Mouse (Mus musculus) cerebellum, postnatal 25 days (tissue): Measurements from ENCODE around the gene Erap1.
"Not testable (repeated sequence)": the region's sequence is repeated elsewhere in the genome, so short reads cannot be mapped to it uniquely, and the experiment has no call there.

Experiments
- DNase-seq, 2 experiments: peaks; one replicate each; pipeline ENCODE4 v3.0.0; 2021; ENCODE audit warnings: mixed read lengths in 2 of 2

The Erap1 gene

DNA sequence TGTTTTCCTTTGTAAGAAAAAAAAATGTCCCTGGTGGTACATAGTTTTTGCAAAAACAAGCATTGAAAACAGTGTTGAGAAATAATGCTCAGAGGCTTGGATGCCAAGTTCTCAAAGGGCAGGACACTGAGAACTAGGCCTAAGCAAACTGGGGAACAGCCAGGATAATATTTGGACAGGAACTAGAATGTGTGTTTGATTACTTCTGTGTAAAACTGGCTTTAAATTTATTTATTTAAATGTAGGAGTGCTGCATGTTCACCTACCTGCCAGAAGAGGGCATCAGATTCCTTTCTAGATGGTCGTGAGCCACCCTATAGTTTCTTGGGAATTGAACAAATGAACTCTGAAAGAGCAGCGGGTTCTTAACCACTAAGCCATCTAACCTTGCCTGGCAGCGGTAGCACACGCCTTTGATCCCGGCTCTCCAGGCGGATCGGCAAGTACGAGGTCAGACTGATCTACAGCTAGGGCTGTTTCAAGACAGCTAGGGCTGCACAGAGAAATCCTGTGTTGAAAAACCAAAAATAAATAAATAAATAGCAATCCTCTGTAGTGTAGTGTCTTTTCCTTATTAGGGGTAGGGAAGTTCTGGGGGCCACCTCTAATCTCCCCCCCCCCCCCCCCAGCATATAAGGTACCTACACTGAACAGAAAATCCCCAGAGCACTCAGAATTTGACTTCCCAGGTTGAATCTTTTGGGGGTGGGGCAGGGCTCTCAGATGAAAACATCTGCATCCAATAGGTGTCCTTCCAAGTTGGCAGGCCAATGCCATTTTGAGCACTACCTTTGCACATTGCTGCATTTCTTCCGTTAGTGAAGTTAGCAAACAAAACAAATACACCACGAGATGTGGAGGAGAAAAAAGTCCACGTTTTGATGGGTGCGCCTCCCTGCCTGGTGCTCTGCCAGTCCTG lies at the start of gene Erap1:
Gene Erap1, plus strand, starts transcription at position 776 of the 919 bp plus-strand sequence.
- peak; percentile 45 to 50 for DNase-seq

DNA sequence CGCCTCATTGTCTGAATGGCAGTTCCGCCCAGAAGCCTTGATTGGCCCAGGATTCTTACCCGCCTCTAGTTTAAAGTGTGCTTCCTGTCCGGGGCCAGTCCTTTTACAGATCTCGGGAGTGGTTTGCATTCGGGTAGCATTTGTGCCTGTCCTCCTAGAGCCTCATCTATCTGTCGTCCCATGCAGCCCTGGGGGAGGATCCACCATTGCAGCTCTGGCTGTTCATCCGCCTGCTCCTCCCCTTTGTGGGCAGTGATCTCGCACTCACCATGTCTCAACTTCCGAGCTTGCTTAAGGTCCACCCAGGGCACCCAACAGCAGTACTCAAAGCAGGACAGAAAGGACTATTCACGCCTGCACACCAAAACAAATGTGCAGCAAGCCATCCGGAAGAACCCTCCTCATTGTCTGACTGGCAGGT lies 48.0 kb upstream of the Erap1 start:
- peak in 1 of 2 experiments; percentile 8 for DNase-seq

- not testable (repeated sequence) for DNase-seq
Observed at GRCm38 (mm10) chr13:74591828-74592227, 47.5 kb upstream of the Erap1 start.

- DNase-seq, result not testable (repeated sequence)
Observed at GRCm38 (mm10) chr13:74597022-74597421, 42.3 kb upstream of the Erap1 start.

DNA sequence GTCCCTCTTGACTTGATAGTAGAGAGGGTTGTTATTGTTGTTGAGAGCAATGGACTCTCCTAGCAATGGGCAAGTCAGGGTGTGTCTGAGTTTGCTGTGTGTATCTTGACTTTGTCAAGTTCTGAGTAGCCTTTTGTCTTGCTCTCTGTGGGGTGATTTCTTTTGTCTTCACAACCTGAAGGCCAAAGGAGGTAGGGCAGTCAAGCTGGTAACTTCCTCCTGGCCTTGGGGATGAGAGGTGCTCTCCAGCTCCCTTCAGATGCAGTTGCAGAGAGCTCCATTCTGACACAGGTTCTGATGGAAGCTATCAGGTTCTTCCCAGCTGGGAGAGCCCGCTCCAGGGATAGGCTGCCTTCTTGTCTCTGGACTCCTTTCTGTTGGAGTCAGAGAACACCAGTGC lies 37.6 kb upstream of the Erap1 start:
- not testable (repeated sequence) for DNase-seq

- DNase-seq, result peak; percentile 78 to 83
Observed at GRCm38 (mm10) chr13:74617163-74618019, 22.0 kb upstream of the Erap1 start.

GRCm38 (mm10) chr13:74632327-74632726 lies 7.0 kb upstream of the Erap1 start:
- DNase-seq, result no peak

DNA sequence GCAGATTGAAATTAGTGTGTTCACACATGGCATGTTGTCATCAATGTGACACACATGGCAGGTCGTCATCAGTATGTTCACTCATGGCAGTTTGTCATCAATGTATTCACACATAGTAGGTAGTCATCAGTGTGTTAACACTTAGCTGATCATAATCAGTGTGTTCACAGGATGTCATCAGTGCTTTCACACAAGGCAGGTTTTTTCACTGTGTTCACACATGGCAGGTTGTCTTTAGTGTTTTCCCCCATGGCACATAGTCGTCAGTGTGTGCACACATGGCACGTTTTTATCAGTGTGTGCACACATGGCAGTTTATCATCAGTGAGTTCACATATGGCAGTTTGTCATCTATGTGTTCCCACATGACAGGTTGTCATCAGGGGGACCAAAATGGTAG lies 6.5 kb upstream of the Erap1 start:
- no peak for DNase-seq

GRCm38 (mm10) chr13:74639712-74640522 lies 549 bp downstream of the Erap1 start:
- peak; percentile 89 to 92 for DNase-seq

DNA sequence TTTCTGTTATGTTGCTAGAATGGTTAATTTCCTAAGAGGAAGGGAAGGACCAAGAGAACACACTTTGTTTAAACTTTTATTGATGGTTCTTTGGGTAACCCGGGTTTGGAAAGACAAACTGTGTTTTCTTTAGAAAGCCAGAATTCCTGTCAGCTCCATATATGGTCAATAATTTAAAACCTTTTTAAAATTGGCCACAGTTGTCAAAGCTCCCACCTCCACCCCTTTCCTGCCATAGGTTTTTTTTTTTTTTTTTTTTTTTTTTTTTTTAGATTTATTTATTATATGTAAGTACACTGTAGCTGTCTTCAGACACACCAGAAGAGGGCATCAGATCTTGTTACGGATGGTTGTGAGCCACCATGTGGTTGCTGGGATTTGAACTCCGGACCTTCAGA lies 1.2 kb downstream of the Erap1 start:
- not testable (repeated sequence) for DNase-seq

- DNase-seq, result no peak
Observed at GRCm38 (mm10) chr13:74695497-74696193, 56.3 kb downstream of the Erap1 start.

- no peak for DNase-seq
Observed at GRCm38 (mm10) chr13:74696225-74696624, 56.9 kb downstream of the Erap1 start.

- DNase-seq, result no peak
Observed at GRCm38 (mm10) chr13:74719002-74719401, 79.6 kb downstream of the Erap1 start.

DNA sequence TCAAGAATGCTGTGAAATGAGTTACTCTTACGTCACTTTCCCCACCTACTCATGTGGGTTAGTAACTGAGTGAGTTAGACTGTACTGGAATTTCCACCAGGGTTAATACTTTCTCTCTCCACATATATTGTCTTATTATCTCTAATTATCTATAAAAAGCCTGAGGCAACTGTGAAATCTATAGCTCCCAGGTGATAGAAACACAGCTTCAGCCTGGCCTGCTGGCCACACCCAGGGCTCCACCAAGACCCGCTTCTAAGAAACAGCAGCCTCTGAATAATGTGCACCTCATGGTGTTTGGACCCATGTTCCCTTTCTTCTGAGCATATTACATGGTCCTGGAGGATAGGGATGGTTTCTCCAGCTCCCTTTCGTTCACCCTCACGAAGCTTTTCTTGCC lies 94.4 kb downstream of the Erap1 start:
- DNase-seq, result no peak

DNA sequence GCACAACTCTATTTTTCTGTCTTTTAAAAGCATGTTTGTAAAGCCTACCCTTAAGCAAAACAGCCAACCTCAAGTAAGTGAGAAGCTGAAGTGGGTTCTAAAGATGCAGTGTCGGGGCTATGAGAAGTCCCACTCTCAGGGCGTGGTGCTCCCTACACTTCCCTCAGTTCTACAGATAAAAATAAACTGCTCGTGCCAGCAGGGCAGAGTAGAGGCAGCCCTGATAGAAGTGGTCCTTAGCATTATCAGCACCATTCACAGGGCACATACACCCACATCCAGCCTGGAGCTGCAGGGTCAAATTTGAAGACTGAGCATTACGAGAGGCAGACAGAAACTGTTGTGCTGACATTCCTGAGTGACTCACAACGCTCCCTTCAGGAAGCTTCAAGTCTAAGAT lies 96.5 kb downstream of the Erap1 start:
- DNase-seq, result no peak

DNA sequence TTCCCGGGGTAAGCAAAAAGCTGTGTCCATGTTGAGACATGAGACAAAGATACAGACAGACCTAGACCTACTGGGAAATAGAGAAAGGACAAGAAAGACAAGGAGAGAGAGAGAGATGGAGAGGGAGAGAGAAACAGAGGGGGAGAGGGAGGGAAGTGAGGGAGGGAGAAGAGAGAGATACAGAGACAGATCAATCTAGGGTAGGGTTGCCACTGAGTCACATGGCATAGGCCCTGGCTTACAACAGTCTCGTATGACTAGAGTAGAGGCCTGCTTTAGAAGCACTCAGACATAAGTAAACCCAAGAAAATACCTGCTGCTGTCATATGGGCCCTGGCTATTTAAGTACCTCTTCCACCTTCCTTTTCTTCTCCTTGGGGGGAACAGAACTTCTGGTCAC lies 97.0 kb downstream of the Erap1 start:
- DNase-seq, result no peak
